Mouse (Mus musculus) T-helper 1 cell (primary cell): ENCODE results near the gene Izumo1.

Experiments used
- in situ Hi-C: fragments of 300-600 bp; cut with MboI, MseI; formaldehyde crosslinking; loops from one replicate; pipeline ENCODE4 v1.15.1; 2025; ENCODE audit warnings: high pct_unique_total_duplicates

Gene Izumo1

DNA sequence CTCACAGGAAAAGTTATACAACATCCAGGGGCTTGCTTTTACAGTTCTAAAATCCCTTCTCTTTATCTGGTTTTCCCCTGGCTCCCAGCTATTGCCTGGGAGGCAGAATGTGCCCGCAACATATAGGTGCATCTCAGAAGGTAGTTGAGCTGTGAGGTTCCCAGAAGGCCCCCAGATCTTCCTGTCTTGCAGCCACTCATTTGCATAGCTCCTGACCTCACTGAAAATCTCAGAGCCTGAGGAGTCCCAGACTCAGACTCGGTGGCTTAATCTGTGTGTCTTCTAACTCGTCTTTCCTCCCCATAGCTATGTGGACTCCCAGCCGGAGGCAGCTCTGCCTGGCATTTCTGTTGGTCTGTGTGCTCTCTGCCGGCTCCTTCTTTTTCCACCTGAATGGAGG, 3.3 kb upstream of the Izumo1 start:
- in situ Hi-C loops, result no loop called here

DNA sequence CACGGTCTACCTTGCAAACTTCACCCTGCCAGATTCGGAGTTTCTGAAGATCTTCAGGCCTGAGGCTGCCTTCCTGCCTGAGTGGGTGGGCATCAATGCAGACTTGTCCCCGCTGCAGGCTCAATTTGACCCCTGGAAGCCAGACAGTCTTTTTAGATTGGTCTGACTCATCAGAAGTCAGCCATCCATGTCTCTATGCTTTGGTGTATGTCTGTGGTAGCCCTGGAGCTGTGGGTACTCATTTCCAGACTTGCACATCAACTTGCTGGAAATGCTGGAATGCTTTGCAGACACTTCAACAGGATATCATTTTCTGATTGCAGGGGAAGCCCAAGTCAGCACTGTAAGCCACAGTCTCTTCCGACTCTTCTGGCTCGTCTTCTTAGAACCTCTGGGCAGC, 2.0 kb upstream of the Izumo1 start:
- in situ Hi-C loops, result no loop called here

DNA sequence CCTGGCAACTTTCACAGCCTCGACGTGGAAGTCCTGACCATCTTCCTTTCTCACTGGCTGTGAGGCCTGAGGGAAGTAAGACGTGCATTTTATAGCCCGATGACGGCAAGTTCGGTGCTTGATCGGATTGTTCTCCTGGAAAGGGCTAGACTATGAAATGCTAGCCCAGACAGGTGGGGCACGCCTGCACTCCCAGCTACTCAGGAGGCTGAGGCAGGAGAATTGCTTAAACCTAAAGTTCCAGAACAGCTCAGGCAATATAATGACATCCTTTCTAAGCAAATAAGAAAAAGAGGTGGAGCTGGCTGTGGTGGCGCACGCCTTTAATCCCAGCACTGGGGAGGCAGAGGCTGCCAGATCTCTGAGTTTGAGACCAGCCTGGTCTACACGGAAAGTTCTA, 1.9 kb downstream of the Izumo1 start:
- in situ Hi-C loops, result no loop called here

DNA sequence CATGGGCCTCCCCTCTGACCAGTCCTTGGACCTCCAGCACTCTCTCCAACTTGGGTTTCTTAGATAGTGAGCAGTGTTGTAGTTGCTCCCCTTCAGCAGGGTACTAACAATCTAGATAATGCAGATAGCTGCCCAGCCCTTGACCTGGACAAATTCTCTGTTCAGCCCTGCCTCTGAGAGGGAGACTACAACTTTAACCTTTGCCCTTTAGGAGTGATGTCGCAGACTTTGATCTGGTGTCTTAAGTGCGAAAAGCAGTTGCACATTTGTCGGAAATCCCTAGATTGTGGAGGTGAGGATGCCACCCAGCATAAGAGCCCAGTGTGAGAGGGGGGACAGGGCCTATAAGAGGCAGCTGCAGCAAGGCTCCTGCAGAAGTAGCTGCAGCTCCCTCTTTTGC, 3.1 kb downstream of the Izumo1 start:
- in situ Hi-C loops, result no loop called here

DNA sequence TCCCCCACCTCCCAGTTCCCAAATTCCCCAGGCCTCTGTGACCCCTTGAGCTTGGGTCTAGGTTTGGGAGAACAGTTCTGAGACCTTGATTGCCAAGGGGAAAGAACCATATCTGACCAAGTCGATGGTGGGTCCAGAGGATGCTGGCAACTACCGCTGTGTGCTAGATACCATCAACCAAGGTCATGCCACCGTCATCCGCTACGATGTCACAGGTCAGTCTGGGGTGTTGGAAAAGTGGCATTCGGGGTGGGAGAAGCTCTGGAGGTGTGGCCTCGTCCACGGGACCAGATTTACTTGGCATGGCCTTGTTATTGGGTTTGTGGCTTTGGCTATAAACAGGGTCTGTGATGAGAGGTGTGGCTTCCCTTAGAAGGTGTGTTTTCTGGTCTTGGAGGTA, 3.9 kb downstream of the Izumo1 start:
- in situ Hi-C loops, result no loop called here

DNA sequence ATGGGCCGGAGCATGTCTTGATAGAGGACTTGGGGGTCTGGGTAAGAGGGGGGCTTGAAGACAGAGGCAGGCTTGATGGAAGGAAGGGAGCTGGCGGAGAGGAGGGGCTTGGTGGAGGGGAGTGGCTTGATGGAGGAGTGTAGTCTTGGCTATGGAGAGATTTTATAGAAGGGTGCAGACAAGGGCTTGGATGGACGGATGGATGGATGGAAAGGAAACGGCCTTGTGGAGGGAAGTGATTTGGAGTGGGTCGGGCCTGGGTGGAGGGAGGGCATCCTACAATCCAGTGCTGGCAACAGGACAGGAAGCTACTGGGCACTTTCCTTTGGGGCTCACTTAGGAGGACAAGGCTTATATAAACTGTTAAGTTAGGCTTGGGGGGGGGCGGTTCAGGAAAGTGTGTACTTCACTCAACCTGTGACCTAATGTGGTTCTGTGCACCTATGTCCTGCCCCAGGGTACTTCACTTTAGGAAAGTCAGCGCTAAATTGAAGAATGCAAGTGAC, 5.0 kb downstream of the Izumo1 start:
- in situ Hi-C loops, result no loop called here

DNA sequence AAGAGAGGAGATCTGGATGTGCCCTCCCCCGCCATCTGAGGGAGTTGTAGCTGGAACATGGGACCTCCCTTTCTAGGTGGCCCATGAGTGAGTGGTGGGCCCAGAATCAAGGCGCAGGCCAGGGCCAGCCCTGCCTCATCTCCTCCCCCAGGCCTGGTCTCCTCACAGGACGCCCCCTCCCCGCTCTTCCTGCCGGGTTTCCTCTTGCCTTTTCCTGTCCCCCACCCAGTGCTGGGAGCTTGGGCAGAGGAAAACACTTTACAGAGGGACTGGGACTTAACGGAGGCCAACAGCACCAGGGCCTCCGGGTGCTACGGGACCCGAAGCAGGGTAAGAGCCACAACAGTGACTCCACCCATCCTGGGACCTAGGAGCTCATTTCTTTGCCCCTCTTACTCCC, 5.7 kb downstream of the Izumo1 start, which contains the start of gene Rasip1:
Rasip1 (plus strand) TSS at position 228 of the 400 bp plus-strand sequence.
- in situ Hi-C loops, result no loop called here

DNA sequence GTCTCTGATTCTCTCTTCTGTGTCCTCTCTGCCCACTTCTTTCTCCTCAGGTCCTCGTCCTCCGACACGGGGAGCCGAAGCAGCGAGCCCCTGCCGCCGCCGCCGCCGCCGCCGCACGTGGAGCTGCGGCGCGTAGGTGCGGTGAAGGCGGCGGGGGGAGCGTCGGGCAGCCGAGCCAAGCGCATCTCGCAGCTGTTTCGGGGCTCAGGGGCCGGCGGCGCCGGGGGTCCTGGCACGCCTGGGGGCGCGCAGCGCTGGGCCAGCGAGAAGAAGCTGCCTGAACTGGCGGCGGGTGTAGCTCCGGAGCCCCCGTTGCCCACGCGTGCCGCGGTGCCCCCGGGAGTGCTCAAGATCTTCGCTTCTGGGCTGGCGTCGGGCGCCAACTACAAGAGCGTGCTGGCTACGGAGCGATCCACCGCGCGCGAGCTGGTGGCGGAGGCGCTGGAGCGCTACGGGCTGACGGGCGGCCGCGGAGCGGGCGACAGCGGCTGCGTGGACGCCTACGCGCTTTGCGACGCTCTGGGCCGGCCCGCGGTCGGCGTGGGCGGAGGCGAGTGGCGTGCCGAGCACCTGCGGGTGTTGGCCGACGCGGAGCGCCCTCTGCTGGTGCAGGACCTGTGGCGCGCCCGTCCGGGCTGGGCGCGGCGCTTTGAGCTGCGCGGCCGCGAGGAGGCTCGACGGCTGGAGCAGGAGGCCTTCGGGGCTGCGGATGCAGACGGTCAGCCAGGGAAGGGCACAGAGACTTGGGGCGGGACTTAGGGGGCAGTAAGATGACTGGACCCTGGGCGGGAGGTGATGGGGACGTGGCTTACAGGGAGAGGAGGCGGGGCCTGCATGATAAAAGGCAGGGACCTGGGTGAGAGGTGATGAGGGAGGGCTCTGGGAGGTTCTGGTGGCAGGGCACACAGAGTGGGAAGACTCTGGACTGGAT, 7.0 kb downstream of the Izumo1 start:
- in situ Hi-C loops, result no loop called here

DNA sequence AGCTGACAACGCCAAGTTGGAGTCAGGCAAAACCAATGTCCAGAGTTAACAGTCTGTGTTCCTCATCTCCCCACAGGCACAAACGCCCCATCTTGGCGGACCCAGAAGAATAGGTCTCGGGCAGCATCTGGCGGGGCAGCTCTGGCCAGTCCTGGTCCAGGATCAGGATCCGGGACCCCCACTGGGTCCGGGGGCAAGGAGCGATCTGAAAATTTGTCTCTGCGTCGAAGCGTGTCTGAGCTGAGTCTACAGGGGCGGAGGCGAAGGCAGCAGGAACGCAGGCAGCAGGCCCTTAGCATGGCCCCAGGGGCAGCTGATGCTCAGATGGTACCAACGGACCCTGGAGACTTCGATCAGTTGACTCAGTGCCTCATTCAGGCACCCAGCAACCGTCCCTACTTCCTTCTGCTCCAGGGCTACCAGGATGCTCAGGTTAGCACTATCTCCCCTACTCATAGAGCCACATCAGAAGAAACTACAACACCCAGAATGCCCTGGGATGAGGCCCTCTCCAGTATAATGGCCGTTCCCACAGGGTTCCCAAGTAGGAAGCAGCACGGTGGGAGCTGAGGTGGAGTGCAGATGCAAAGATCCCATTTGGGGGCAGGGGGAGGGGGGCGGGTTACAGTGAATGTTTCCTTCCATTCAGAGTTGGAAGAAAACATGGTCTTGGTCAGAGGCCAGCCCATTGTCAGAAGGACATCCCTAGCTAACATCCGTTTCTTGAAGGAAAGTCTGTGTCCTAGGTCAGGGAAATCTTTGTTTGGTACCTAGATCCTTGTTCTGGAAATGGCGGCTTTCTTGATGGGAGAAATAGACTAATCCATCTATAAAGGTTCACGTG, 8.7 kb downstream of the Izumo1 start:
- in situ Hi-C loops, result no loop called here

DNA sequence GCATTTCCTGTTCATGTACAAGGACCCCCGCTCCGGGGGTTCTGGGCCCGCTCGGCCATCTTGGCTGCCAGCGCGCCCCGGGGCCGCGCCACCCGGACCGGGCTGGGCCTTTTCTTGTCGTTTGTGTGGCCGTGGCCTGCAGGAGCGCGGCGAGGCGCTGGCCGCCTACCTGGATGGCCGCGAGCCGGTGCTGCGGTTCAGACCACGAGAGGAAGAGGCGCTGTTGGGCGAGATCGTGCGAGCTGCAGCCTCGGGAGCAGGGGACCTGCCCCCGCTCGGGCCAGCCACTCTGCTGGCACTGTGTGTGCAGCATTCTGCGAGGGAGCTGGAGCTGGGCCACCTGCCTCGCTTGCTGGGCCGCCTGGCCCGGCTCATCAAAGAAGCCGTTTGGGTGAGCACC, 10.9 kb downstream of the Izumo1 start:
- in situ Hi-C loops, result no loop called here

DNA sequence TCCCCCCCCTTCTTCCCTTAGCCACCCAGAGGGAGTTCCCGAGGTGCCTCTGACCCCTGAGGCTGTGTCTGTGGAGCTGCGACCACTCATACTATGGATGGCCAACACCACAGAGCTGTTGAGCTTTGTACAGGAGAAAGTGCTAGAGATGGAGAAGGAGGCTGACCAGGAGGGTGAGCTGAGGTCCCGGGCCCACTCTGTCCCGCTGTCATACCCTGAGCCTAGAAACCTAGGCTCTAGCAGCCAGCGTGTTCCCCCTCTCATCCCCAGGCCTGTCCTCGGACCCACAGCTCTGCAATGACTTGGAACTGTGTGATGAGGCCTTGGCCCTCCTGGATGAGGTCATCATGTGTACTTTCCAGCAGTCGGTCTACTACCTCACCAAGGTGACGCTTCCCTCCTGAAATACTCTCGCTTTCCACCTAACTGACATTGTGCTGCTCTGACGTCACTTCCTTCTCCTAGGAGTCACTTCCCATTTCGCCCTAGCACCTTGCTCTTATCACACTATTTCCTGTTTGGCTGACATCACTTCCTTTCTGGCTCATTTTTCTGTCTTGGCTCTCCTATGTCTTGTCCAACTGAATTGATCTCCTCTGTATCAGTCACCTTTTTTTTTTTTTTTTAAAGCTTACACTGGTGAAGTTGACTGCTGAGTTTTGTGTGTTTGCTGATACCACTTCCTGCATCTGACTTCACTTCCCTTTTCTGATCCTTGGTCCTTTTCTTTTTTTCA, 13.5 kb downstream of the Izumo1 start:
- in situ Hi-C loops, result no loop called here

DNA sequence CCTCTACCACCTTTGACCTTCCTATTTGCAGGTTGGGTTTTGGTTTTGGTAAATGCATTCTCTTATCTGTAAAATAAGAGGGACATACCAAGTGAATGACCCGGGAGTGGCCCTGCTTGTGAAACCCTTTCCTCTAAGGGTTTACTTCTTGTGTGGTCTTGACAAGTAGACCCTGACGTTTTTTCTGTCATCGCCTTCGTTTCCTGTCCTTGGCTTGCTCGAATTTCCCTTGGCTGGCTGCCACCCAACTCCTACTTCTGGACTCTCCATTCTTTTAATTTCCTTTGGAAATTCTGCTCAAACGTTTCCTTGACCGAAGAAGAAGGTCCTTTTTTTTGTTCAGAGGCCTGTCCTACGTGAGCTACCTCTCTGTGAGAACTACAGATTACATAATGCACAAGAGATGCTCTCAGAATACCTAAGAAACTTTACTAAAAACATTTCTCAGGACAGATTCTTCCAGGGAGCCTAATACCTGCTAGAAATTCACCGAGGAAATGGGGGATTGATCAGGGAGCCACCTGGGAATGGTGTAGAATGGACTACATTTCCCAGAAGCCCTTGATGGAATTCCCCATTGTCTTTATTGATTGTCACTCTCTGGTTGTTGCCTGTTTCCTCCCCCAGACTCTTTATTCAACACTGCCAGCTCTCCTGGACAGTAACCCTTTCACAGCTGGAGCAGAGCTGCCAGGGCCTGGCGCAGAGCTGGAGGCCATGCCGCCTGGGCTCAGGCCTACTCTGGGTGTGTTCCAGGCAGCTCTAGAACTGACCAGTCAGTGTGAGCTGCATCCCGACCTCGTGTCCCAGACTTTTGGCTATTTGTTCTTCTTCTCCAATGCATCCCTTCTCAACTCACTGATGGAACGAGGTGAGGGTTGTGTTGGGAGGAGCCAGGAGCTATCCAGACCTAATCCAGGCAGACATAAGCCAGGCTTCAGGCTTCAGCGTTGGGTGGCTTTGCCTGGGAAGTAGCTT, 14.4 kb downstream of the Izumo1 start:
- in situ Hi-C loops, result no loop called here

DNA sequence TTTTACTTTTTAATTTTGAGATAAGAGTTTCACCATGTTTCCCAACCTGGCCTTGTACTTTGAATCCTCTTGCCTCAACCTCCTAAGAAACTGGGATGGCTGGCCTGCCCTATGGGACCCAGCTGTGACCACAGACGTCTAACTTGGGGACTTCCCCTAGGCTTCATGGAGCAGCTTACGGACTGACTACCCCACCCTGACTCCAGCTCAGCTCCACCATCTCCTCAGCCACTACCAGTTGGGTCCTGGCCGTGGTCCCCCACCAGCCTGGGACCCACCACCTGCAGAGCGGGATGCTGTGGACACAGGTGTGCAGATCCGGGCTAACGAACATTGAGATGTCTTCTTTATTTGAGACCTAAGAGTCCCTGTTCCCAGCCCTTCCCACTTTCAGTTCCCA, 16.1 kb downstream of the Izumo1 start:
- in situ Hi-C loops, result no loop called here

DNA sequence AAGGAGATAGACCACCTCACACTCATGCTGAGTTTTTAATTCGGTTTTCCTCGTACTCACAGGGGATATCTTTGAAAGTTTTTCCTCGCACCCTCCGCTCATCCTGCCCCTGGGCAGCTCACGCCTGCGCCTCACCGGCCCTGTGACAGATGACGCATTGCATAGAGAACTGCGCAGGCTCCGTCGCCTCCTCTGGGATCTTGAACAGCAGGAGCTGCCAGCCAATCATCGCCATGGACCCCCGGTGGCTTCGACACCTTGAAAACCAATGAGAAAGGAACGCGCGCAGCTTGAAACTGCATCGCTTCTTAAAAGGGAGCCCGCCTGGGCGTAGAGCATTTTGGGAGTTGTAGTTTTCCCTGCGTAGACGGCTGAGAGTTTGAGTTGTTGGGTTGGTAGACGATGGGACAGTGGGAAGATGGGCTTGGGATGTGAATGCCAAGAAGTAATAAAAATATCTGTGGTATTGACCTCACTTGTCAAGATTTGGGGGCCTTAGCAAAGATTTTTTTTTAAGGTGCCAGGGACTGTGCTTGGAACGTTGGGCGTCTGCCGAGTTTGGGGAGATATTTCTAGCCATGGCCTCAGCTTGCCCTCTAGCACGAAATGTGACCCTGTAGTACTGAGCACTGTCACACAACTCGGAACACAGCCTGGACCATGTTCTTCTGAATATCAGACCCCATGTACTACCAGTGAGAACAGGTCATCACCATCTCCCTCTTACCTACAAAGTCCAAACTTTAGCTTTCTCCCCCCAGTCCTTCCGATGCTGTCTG, 17.2 kb downstream of the Izumo1 start:
- in situ Hi-C loops, result no loop called here

DNA sequence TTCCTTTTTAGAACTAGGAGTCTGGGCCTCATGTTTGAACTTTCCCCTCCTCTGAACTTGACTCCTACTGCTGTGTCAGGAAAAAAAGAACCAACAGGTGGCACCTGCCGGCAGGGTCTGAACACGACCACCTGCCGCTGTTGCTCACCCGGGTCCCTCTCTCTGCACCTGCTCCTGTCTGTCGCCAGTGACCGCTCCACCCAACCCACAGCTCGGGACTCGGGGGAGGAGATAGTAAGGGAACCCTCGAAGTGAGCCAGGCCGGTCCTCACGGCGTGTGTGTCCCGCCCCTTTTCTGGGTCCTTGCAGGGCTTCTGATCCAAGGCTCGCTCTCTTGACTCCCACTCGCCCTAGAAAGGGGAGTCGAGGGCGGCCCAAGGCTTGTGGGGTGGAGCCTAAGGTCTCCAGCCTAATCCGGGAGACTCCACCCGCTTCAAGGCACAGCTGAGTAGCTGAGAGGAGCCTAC, 18.0 kb downstream of the Izumo1 start, which contains the start of gene Mamstr:
Mamstr (plus strand) TSS at position 417 of the 467 bp plus-strand sequence.
- in situ Hi-C loops, result no loop called here

DNA sequence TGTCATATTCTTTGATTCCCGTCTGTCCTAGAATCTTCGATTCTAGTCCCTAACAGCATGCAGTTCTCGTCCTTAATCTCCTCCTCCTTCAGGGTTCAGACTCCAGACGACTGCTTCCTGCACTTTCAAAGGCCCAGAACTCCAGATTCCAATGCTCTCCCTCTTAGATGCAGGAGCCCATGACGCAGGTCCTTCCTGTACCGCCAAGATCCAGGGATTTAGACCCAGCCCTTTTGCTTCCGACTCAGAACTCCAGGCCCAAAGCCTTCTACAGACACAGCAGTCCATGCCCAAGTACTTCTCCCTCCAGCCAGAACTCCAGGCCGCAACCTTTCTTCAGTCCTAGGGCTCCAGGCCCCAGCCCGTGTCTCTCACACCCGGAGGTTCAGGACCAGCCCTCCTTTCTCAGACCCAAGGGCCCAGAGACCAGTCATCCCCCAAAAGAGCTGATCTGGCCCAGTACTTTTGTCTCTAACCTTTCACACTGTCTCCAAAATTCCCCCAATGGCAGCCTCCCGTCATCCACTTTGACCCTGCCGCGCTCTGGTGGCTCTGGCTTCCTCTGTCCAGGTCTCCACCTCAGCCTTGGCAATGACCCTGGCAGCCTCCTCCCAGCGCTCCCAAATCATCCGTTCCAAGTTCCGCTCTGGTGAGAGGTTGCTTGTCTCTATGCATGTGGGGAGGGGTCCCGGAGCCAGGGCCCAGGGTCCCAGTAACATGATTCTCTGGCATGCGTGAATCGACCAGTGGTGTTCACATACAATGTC, 18.8 kb downstream of the Izumo1 start:
- in situ Hi-C loops, result no loop called here

DNA sequence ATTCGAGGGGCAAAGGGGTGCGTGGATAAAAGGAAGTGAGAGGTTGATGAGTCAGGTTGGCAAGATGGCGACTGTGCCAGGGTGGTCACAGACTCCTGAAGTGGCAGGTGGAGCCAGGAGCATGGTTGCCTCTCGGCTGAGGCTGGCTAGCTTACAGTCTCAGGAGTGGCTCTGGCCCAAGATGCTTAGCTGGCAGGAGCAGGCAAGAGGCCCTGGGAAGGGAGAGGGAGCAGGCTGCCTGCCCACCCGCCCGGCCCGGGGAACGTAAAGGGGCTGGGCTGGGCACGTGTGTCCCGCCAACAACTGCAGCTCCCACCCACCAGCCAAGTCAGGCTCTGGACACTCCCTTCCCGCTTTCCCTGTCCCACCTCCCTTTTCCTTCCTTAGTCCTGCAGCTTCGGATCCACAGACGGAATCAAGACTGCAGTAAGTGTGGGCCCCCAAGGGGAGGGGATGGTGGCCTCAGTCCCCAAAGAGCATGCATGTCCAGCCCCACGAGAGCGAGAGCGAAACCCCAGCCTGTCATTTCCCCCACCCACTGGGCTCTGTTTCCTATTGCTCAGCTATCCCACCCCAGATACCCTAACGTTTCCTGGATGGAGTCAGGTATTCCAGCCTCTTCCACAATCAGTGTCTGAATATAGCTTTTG, 19.9 kb downstream of the Izumo1 start:
- in situ Hi-C loops, result no loop called here

DNA sequence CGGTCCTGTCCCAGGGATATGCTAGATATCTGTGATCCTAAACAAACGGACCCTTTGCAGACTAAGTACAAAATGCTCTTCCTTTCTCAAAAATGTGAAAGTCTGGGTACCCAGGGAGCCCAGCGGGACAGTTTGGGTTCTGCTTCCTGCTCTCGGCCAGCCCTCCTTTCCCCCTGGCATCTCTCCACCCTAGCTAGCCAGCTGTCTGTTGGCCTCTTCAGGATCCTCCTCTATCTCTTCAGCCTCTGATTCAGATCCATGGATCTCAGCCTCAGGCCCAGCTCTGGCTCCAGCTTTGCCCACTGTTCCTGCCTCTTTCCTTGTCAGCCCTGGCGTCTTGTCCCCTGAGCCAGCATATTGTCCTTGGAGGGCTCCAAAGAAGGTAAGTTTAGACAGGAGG, 20.5 kb downstream of the Izumo1 start:
- in situ Hi-C loops, result no loop called here
